Mouse (Mus musculus): ENCODE measurements around the gene Mpp5.

The Mpp5 gene

DNA sequence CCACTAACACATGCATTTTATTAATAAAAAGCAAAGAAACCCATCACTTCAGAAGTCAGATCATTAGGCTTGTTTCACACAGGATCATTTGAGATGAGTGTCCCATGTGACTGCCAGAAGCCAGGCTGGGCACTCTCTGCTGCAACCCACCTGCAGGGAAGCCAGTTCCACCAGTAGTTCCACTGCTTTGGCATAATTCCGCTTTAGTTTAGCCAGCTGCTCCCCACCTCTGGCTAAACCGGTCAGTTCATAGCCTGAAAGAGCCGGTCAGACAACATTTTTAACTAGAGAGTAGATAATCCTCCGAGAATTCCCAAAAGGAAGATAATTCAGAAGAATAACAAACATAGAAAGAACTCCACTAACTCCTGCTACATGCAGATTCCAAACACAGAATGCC is 99.5 kb downstream of the Mpp5 start:
- DNase-seq (ENCODE audit: low spot score), result peak; percentile 29

DNA sequence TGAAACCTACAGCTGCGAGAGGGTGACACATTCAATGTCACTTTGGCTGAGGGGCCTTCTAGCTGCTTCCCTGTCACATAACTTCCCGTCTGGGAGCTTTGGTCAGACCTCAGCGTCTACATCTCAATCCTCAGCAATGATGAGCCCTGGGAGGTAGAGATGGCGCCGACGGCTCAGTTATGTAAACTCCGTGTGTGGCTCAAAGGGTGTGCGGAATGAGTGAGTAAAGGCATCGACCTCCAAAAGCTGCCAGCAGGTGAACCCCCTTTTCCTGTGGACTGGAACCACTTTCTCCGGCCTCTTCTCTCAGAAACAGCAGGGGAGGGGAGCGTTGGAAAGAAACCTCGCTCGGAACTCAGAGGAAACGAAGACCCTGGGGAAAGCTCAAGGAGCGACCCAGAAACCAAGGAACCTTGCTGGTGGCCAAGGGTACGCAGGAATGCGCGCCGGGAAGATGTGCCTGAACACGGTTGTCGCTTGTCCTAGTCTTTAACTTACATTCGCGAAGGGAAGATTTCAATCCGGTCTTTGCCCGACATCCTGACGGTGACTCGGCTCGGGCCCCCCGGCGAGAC is 112.3 kb downstream of the Mpp5 start:
- no peak for DNase-seq (ENCODE audit: low spot score)

DNA sequence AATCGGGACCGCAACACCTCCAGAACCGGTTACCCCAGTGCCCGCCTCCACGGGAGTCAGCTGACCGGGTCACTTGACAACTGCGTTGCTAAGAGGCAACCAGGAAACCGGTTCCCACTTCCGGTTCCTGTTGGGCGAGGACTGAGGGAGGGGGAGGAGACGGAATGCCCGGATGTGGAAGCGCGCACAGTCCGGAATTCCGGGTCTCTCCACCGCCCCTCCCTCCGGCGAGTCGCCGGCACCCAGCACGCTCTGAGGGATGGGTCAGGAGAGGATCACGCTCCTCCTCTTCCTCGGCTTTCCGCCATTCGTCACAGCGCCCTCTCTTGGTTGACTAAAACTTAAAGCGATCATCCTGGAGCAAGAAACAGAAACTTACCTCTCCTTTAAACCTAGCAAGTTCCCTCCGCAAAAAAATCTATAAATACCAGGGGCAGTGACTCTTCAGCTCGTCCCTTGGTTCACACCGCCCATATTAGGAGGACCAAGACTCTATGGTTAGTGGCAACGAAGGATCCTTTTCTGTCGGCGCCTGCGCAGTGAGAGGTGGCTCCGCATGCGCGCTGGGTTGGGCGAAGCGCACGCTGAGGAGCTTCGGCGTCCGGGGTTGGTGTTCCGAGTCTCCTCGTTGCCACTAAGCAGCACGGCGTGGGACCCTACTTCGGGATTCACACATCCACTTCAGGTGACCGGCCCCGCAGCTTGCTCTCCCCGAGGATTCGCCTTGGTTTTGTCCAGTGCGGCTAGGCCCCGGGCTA is 113.0 kb downstream of the Mpp5 start, which contains the start of the genes Atp6v1d and Eif2s1:
Gene Atp6v1d, minus strand, starts transcription at position 143 of the 758 bp plus-strand sequence.
Gene Eif2s1, plus strand, starts transcription at position 324 of the 758 bp plus-strand sequence.
- DNase-seq (ENCODE audit: low spot score), result peak; percentile 96

DNA sequence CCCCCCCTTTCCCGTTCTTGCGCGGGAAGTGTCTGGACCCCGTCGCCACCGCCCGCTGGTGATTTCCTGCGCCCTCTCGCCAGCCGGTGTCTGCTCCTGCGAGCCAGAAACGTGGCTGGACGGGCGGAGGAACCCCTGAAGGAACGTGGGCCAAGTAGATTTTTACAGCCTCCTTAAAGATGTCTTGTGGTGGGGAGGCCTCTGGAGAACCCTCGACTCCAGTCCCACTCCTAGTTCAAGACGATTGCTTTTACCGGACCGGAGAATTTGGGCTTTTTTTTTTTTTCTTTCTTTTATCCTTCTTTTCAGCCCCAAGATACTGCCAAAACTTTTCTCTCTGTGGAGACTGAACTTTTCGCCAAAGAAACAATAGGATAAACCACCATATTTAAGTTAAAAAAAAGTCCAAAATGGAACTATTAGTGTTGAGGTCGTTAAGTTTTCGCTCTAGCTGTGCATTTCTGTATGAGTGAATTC is 113.6 kb downstream of the Mpp5 start:
- no peak for DNase-seq (ENCODE audit: low spot score)

DNA sequence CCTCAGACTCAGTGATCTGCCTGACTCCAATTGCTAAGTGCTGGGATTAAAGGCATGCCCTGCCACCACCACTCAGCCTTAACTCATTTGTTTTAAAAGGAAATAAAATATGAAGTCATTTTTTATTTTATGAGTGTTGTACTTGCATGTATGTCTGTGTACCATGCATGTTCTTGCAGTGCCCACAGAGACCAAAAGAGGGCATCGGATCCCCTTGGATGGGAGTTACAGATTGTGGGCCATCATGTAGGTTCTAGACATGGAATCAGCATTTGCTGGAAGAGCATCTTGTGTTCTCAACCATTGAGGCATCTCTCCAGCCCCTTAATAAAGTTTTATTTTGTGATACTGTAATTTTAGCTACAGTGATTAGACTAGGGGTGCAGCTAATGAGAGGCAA is 116.7 kb downstream of the Mpp5 start:
- DNase-seq (ENCODE audit: low spot score), result no peak

DNA sequence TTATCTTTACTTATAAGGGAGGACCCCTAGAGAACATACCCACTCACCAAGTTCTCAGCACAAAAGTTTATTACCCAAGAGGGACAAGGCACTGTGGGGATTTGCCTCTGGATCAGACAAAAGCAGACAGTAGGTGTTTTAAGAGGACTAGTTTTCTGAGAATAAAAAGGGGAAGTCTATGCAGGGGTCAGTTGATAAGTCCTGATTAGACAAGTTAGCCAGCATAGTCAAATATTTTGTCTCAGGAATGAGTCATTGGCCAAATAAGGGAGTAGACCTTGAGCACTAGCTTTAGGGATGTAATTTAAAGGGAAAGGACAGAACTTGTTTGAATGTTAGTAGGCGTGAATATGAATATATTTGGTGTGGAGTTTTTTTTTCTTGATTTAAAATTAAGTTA is 119.4 kb downstream of the Mpp5 start:
- DNase-seq (ENCODE audit: low spot score), result no peak

DNA sequence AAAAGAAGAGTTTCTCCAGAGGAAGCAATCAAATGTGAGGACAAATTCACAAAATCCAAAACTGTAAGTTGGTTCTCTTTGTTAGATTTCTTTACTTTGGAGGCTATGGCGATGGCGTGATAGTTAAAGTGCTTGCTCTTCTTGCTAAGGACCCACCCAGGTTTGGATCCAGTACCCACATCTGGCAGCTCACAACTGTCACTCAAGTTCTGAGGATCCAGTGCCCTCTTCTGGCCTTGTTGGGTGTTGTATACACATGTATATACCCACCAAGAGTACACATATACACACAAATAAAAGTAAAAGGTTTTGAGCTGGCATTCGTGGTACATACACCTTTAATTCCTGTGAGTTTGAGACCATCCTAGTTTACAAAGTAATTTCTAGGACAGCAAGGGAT is 125.9 kb downstream of the Mpp5 start:
- DNase-seq (ENCODE audit: low spot score), result no peak

DNA sequence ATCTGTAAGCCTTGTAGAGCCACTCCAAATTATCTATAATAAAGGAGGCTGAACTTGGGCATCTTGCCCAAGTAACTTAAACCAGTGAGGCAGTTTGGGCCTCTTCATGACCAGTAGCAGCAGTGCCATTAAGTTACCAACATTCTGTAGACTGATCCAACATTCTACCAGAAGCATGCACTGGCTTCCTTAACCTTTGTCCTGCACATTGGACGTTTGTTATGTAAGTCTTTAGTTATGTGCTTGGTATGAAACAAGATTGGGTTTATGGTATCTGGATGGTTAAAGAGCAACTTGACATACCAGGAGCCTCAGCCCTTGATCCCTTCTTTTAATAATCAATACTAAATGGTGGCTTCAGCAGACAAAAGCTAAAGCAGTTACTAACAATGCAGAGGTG is 141.4 kb downstream of the Mpp5 start:
- DNase-seq (ENCODE audit: low spot score), result no peak
